Mouse (Mus musculus) liver, embryonic 15.5 days (tissue): ENCODE data around the gene Ash1l. TPM values are rescaled to one million over a fixed set of nuclear protein-coding genes. Genes with fewer than 3 reads are reported as not detected.
"Not testable (repeated sequence)": the region's sequence is repeated elsewhere in the genome, so short reads cannot be mapped to it uniquely, and the experiment has no call there.

Experiments
- ATAC-seq: fragments of 200-750 bp; cut with Nextera tagmentation; 2 replicates; pipeline ENCODE4 v1.8.0; 2017; ENCODE audit warnings: moderate number of reproducible peaks, mild to moderate bottlenecking, moderate library complexity; ENCODE audit not compliant: insufficient read depth
- H3K27ac ChIP-seq: fragments of 300-500 bp; sonication (generic); replicated peaks from 2 replicates; pipeline ENCODE4 v1.5.1; 2015; ENCODE audit warnings: mild to moderate bottlenecking, inconsistent platforms
- H3K27me3 ChIP-seq: fragments of 300-500 bp; sonication (generic); 2 replicates; pipeline ENCODE4 v1.6.1; 2015; ENCODE audit warnings: mild to moderate bottlenecking, inconsistent platforms
- H3K36me3 ChIP-seq: fragments of 300-500 bp; sonication (generic); replicated peaks from 2 replicates; pipeline ENCODE4 v1.6.1; 2015; ENCODE audit warnings: moderate library complexity, mild to moderate bottlenecking, inconsistent platforms
- H3K4me1 ChIP-seq: fragments of 300-500 bp; sonication (generic); replicated peaks from 2 replicates; pipeline ENCODE4 v1.6.1; 2015; ENCODE audit warnings: inconsistent platforms
- H3K4me2 ChIP-seq: fragments of 300-500 bp; sonication (generic); 2 replicates; pipeline ENCODE4 v1.6.1; 2015; ENCODE audit warnings: moderate library complexity, mild to moderate bottlenecking, inconsistent platforms
- H3K4me3 ChIP-seq: fragments of 300-500 bp; sonication (generic); replicated peaks from 2 replicates; pipeline ENCODE4 v1.5.1; 2015; ENCODE audit warnings: mild to moderate bottlenecking, inconsistent platforms
- H3K9ac ChIP-seq: fragments of 300-500 bp; sonication (generic); 2 replicates; pipeline ENCODE4 v1.6.1; 2015; ENCODE audit warnings: moderate library complexity, mild to moderate bottlenecking, inconsistent platforms
- H3K9me3 ChIP-seq: fragments of 300-500 bp; sonication (generic); replicated peaks from 2 replicates; pipeline ENCODE4 v1.6.1; 2016; ENCODE audit warnings: inconsistent platforms
- WGBS: fragments of 180-500 bp; shearing (Covaris S2); methylation state at CpG from one replicate; pipeline ENCODE4 v1.1.7; 2015; ENCODE audit warnings: mixed read lengths; ENCODE audit not compliant: insufficient replicate concordance; 5-methylcytosine and 5-hydroxymethylcytosine counted together
- polyA plus RNA-seq: library from polyadenylated mRNA; unstranded; fragments of >200 nt; fragmentation: Nextera tagmentation; extraction: Ambion mirVana; gene quantifications from 2 replicates; pipeline ENCODE4 v1.2.1, GENCODE M21; 2015

Ash1l gene
- polyA plus RNA-seq, 1 experiment from 2014 or later = 4.8 TPM

DNA sequence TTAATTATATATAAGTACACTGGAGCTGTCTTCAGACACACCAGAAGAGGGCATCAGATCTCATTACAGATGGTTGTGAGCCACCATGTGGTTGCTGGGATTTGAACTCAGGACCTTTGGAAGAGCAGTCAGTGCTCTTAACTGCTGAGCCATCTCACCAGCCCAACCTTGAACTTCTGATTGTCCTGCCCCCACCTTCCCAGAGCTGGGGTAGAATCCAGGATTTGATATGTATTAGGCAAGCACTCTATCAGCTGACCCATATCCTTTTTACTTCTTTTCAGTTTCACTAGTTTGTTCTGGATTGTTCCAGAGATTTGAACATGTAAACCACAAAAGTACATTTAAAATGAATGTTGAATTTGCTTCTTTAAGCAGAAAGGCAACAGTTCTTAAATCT is 12.8 kb downstream of the Ash1l start:
- not testable (repeated sequence) for H3K27ac ChIP-seq, H3K9me3 ChIP-seq, H3K9ac ChIP-seq, ATAC-seq, H3K4me3 ChIP-seq, H3K4me2 ChIP-seq, H3K27me3 ChIP-seq
- Histone ChIP-seq H3K4me1 (peaks cover 12% of the 10 kb centered on the region; the same call in 1 of the 2 replicates), H3K36me3 (peaks cover 21% of the 10 kb centered on the region)

- no peak for ATAC-seq
- WGBS = 84% methylated on average over 2 of the region's 2 CpGs
- no peaks in the 10 kb centered on the region; the same call in 1 of the 2 replicates for H3K4me1 ChIP-seq
- H3K9me3 ChIP-seq = no peaks in the 10 kb centered on the region
- H3K36me3 ChIP-seq = peaks cover 9% of the 10 kb centered on the region; the same call in 1 of the 2 replicates
- H3K4me3 ChIP-seq = no peak overlapping the region
- H3K4me2 ChIP-seq = no peak overlapping the region
- no peak overlapping the region for H3K27ac ChIP-seq
- H3K27me3 ChIP-seq = no peaks in the 10 kb centered on the region
- no peak overlapping the region for H3K9ac ChIP-seq
These were observed 24.6 kb downstream of the Ash1l start for GRCm38 (mm10) chr3:88975012-88975411.

- Histone ChIP-seq H3K9ac (no peak overlapping the region), H3K27ac (no peak overlapping the region), H3K4me1 (no peaks in the 10 kb centered on the region), H3K27me3 (no peaks in the 10 kb centered on the region), H3K36me3 (peaks cover 58% of the 10 kb centered on the region), H3K4me3 (no peak overlapping the region), H3K4me2 (no peak overlapping the region), H3K9me3 (no peaks in the 10 kb centered on the region)
- no peak for ATAC-seq
- 85% methylated on average over 8 of the region's 8 CpGs for WGBS
These were observed 31.0 kb downstream of the Ash1l start for GRCm38 (mm10) chr3:88981206-88982010.

DNA sequence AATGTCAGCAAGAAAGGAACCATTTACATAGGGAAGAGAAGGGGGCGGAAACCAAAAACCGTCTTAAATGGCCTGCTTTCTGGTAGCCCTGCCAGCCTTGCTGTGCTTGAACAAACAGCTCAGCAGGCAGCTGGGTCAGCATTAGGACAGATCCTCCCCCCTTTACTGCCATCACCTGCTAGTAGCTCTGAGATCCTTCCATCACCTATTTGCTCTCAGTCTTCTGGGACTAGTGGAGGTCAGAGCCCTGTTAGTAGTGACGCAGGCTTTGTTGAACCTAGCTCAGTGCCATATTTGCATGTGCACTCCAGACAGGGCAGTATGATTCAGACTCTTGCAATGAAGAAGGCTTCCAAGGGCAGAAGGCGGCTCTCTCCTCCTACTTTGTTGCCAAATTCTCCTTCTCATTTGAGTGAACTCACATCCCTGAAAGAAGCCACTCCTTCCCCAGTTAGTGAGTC is 33.5 kb downstream of the Ash1l start:
- no peak overlapping the region for H3K27ac ChIP-seq
- H3K4me3 ChIP-seq = no peak overlapping the region
- no peaks in the 10 kb centered on the region for H3K4me1 ChIP-seq
- no peaks in the 10 kb centered on the region for H3K9me3 ChIP-seq
- no peak for ATAC-seq
- no peak overlapping the region for H3K9ac ChIP-seq
- no peak overlapping the region for H3K4me2 ChIP-seq
- peaks cover 52% of the 10 kb centered on the region for H3K36me3 ChIP-seq
- 84% methylated on average over 4 of the region's 4 CpGs for WGBS
- H3K27me3 ChIP-seq = no peaks in the 10 kb centered on the region

- Histone ChIP-seq H3K4me2 (no peak overlapping the region), H3K9ac (no peak overlapping the region), H3K4me1 (0 out of 2 replicates have a peak, but pooled peaks cover 5% of the 10 kb centered on the region), H3K4me3 (no peak overlapping the region), H3K27ac (no peak overlapping the region), H3K9me3 (no peaks in the 10 kb centered on the region), H3K27me3 (no peaks in the 10 kb centered on the region), H3K36me3 (peaks cover 13% of the 10 kb centered on the region; the same call in 1 of the 2 replicates)
- ATAC-seq = no peak
- 79% methylated on average over 2 of the region's 2 CpGs for WGBS
These were observed 42.4 kb downstream of the Ash1l start for GRCm38 (mm10) chr3:88992793-88993192.

DNA sequence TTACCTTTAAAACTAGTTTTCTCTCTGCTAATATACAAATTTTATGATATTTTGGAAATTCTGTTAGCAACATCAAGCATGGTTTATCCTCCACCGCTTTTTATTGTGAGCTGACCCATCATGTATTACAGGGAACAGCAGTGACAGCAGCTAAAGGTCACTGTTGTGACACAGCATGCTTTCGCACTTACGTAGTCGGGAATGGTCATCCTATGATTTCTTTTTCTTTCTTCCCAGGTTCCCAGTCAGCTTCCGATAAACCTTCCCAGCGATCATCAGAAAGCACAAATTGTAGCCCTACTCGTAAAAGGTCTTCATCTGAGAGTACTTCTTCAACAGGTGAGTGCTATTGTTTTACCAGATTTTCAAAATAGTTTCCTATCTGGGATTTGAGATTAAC is 51.1 kb downstream of the Ash1l start:
- no peaks in the 10 kb centered on the region for H3K27me3 ChIP-seq
- no peak overlapping the region for H3K4me3 ChIP-seq
- no peak overlapping the region for H3K27ac ChIP-seq
- no peak overlapping the region for H3K4me2 ChIP-seq
- no peaks in the 10 kb centered on the region for H3K4me1 ChIP-seq
- peaks cover 59% of the 10 kb centered on the region for H3K36me3 ChIP-seq
- no peak overlapping the region for H3K9ac ChIP-seq
- no peak for ATAC-seq
- H3K9me3 ChIP-seq = no peaks in the 10 kb centered on the region
- 88% methylated on average over 7 of the region's 7 CpGs for WGBS

GRCm38 (mm10) chr3:89030896-89031295 is 80.5 kb downstream of the Ash1l start:
- H3K36me3 ChIP-seq = peaks cover 90% of the 10 kb centered on the region

DNA sequence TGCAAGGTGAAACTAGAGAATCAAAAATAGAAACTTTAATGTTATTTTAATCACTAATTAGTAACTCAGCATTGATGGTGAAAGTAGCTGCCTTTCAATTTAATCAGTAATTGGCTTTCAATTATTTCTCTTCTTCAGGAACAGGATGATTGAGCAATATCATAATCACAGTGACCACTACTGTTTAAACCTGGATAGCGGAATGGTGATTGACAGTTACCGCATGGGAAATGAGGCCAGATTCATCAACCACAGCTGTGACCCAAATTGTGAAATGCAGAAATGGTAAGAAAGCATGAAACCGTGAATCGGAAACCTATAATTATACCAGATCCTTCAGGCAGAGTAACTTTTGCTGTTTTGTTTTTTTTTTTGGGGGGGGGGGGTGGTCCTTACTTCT is 92.9 kb downstream of the Ash1l start:
- Histone ChIP-seq H3K36me3 (peaks cover 90% of the 10 kb centered on the region), H3K27ac (no peak overlapping the region), H3K4me2 (no peak overlapping the region), H3K4me3 (no peak overlapping the region), H3K4me1 (no peaks in the 10 kb centered on the region), H3K9me3 (no peaks in the 10 kb centered on the region), H3K27me3 (no peaks in the 10 kb centered on the region), H3K9ac (no peak overlapping the region)
- ATAC-seq = no peak
- 92% methylated on average over 4 of the region's 4 CpGs for WGBS

More at GRCm38 (mm10) chr3:89030896-89031295, 80.5 kb downstream of the Ash1l start:
- ATAC-seq, H3K4me2 ChIP-seq, H3K4me1 ChIP-seq, H3K9me3 ChIP-seq, H3K27me3 ChIP-seq, H3K9ac ChIP-seq, H3K27ac ChIP-seq, H3K4me3 ChIP-seq: not testable (repeated sequence)
- 88% methylated on average over 5 of the region's 5 CpGs for WGBS

- Histone ChIP-seq H3K27me3 (no peaks in the 10 kb centered on the region), H3K4me2 (no peak overlapping the region), H3K27ac (no peak overlapping the region), H3K36me3 (peaks cover 88% of the 10 kb centered on the region), H3K4me3 (no peak overlapping the region), H3K9ac (no peak overlapping the region), H3K9me3 (no peaks in the 10 kb centered on the region), H3K4me1 (no peaks in the 10 kb centered on the region)
- ATAC-seq = no peak
- 90% methylated on average over 9 of the region's 9 CpGs for WGBS
These were observed 107.9 kb downstream of the Ash1l start for GRCm38 (mm10) chr3:89058361-89058760.

- Histone ChIP-seq H3K9me3 (no peaks in the 10 kb centered on the region), H3K4me1 (no peaks in the 10 kb centered on the region), H3K36me3 (peaks cover 89% of the 10 kb centered on the region), H3K4me3 (no peak overlapping the region), H3K27me3 (no peaks in the 10 kb centered on the region), H3K27ac (no peak overlapping the region), H3K4me2 (no peak overlapping the region), H3K9ac (no peak overlapping the region)
- 76% methylated on average over 3 of the region's 3 CpGs for WGBS
- no peak for ATAC-seq
These were observed 108.4 kb downstream of the Ash1l start for GRCm38 (mm10) chr3:89058783-89059182.

DNA sequence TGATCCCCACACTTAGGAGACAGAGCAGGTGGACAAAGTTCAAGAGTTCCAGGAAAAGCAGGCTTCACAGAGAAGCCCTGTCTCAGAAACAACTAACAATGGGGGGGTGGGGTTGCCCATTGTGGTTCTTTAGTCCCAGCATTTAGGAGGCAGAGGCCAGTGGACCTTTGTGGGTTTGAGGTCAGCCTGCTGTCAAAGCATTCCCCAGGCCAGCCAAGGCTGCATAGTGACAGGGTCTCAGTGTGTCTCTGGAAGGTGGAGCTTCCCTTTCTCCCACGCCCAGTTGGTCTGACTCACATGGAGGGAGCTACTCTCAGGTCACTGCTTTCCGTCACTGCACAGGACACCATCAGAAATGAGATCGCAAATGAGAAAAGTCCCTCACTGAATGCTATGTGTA is 111.3 kb downstream of the Ash1l start:
- Histone ChIP-seq H3K27me3 (no peaks in the 10 kb centered on the region), H3K9me3 (no peaks in the 10 kb centered on the region), H3K36me3 (peaks cover 88% of the 10 kb centered on the region), H3K4me3 (no peak overlapping the region), H3K4me2 (no peak overlapping the region), H3K9ac (no peak overlapping the region), H3K27ac (no peak overlapping the region), H3K4me1 (no peaks in the 10 kb centered on the region)
- WGBS = 82% methylated on average over 3 of the region's 3 CpGs
- no peak for ATAC-seq

GRCm38 (mm10) chr3:89067265-89067664 is 116.8 kb downstream of the Ash1l start:
- no peak overlapping the region for H3K9ac ChIP-seq
- no peak for ATAC-seq

More at GRCm38 (mm10) chr3:89067265-89067664, 116.8 kb downstream of the Ash1l start:
- no peaks in the 10 kb centered on the region for H3K9me3 ChIP-seq
- H3K4me1 ChIP-seq = no peaks in the 10 kb centered on the region
- no peak overlapping the region for H3K4me2 ChIP-seq
- H3K27me3 ChIP-seq = no peaks in the 10 kb centered on the region
- H3K4me3 ChIP-seq = no peak overlapping the region
- H3K27ac ChIP-seq = no peak overlapping the region
- peaks cover 94% of the 10 kb centered on the region for H3K36me3 ChIP-seq
